Mouse (Mus musculus): ENCODE measurements around the gene Recql. TPM values are rescaled to one million over a fixed set of nuclear protein-coding genes. Genes with fewer than 3 reads are reported as not detected.

The Recql gene
- polyA plus RNA-seq, 1 experiment from 2014 or later: 27.9 TPM

DNA sequence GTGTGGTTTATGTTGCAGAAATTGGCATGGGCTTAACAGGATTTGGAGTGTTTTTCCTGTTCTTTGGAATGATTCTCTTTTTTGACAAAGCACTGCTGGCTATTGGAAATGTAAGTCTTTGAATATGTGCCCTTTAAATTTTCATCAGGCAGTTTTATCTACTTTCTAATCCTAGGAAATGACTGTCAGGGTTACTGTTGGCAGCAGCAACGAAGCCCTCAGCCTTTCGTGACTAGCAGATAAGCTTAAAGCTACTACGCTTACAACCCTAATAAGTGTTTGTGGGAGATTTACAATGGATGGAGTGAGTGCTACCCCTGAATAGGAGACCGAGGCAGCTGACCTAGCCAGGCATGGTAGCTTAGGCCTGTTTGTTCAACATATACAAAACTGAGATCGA lies 5.4 kb upstream of the Recql start:
- Histone ChIP-seq H3K27ac (ENCODE audit: low read depth, low read length) (no peak overlapping the region), H3K9me3 (ENCODE audit: control insufficient read depth, low read length) (no peaks in the 10 kb centered on the region), H3K27me3 (ENCODE audit: control insufficient read depth, insufficient read depth, low read length) (no peaks in the 10 kb centered on the region), H3K9ac (replicated peaks; ENCODE audit: low read depth, low read length) (no peak overlapping the region), H3K4me1 (ENCODE audit: control insufficient read depth, insufficient read depth, low read length) (peaks cover 3% of the 10 kb centered on the region; the same call in 1 of the 2 replicates), H3K4me3 (ENCODE audit: low read depth, low read length) (no peak overlapping the region), H3K4me2 (ENCODE audit: low read depth, low read length) (no peak overlapping the region), H3K36me3 (ENCODE audit: control insufficient read depth, insufficient read depth, low read length) (peaks cover 22% of the 10 kb centered on the region)
- 88% methylated on average over 5 of the region's 5 CpGs for WGBS
- no peak for ATAC-seq (ENCODE audit: low read depth)

DNA sequence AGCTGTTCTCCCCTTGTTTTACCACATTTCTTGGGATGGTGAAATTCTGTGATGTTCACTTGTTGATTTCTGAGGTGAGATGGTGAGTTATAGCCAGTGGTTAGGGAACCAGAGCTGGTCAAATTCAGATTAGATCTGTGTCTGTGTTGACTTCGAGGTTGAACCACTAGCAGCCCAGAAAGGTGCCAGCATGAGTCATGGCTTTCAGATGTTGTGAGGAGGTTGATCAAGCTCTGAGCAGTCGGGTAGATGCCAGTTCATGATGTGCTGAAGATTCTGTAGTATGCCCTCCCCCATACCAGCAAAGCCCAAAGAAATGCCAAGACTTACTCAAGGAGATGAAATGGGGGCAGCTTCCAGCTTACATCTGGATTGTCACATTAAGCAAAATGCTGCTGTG lies 2.2 kb upstream of the Recql start:
- no peak for ATAC-seq (ENCODE audit: low read depth)
- 92% methylated on average over 2 of the region's 2 CpGs for WGBS
- no peak overlapping the region for H3K4me2 ChIP-seq (ENCODE audit: low read depth, low read length)

DNA sequence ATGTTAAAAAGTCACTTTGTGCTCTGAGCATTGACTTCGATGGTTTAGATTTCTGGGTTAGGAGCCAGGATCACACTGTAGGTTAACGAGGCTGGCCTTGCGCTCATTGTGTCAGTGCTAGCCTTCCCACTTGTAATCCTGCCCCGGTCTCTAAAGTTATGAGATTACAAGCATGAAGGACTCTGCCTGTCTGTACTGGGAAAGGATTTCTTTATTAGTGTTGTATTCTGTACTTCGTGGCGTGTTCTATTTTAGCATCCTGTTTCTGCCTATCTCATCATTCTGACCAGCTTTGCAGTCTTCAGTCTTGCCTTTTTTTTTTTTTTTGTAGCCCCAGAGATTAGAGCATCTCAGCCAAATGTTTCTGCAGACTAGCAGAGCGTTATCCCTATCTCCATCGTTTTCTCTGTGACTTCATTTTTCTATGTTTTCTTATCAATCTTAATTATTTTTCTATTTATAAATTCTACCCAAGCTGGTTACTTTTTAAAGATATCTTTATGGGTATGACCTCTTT lies 926 bp upstream of the Recql start:
- peaks cover 6% of the 10 kb centered on the region; the same call in 1 of the 2 replicates for H3K4me1 ChIP-seq (ENCODE audit: control insufficient read depth, insufficient read depth, low read length)
- 25% methylated on average over 8 of the region's 8 CpGs for WGBS
- H3K9me3 ChIP-seq (ENCODE audit: control insufficient read depth, low read length): no peaks in the 10 kb centered on the region
- no peak for ATAC-seq (ENCODE audit: low read depth)
- peak overlapping the region; percentile 88 for H3K9ac ChIP-seq (replicated peaks; ENCODE audit: low read depth, low read length)
- peak overlapping the region; percentile 79 for H3K4me2 ChIP-seq (ENCODE audit: low read depth, low read length)
- H3K4me3 ChIP-seq (ENCODE audit: low read depth, low read length): peak overlapping the region; percentile 98
- H3K27me3 ChIP-seq (ENCODE audit: control insufficient read depth, insufficient read depth, low read length): no peaks in the 10 kb centered on the region
- no peak overlapping the region for H3K27ac ChIP-seq (ENCODE audit: low read depth, low read length)
- H3K36me3 ChIP-seq (ENCODE audit: control insufficient read depth, insufficient read depth, low read length): 0 out of 2 replicates have a peak, but pooled peaks cover 2% of the 10 kb centered on the region

More for the DNA sequence above, 2.2 kb upstream of the Recql start:
- peaks cover 6% of the 10 kb centered on the region; the same call in 1 of the 2 replicates for H3K4me1 ChIP-seq (ENCODE audit: control insufficient read depth, insufficient read depth, low read length)
- H3K36me3 ChIP-seq (ENCODE audit: control insufficient read depth, insufficient read depth, low read length): 0 out of 2 replicates have a peak, but pooled peaks cover 5% of the 10 kb centered on the region
- no peak overlapping the region for H3K4me3 ChIP-seq (ENCODE audit: low read depth, low read length)
- H3K27me3 ChIP-seq (ENCODE audit: control insufficient read depth, insufficient read depth, low read length): no peaks in the 10 kb centered on the region
- no peak overlapping the region for H3K9ac ChIP-seq (replicated peaks; ENCODE audit: low read depth, low read length)
- no peaks in the 10 kb centered on the region for H3K9me3 ChIP-seq (ENCODE audit: control insufficient read depth, low read length)
- no peak overlapping the region for H3K27ac ChIP-seq (ENCODE audit: low read depth, low read length)

DNA sequence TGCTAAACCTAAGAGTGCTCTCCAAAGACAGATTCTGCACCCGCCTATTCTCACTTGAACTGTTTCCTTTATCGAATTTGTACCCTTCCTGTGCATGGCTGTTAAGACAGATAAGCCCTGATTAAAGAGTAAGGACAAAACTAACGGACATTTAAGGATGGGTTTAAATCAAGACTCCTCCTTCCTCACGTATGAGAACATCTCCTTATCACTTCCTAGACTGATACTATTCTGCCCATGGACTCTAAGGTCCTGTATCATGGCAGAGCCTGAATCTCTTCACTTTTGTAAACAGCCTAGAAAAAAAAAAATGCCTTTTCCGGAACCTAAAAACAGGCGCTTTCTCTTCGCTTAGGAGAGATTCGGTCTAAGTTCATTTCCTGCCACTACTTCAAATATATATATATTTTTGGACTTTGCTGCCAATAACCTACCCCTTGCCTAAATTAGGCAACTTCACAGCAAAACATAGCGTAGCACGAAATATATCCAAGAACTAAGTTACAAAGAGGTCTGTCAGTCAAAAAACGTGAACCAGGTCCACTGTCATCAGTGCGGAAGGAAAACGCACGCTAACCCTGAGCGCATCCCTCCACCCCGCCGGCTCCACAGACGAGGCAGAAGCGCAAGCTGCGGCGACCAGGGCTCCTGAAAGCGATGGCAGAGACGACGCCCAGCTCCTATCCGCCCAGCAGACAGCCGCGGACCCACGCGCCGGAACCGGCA lies 439 bp downstream of the Recql start:
- Histone ChIP-seq H3K4me3 (ENCODE audit: low read depth, low read length) (peak overlapping the region; percentile 98), H3K27me3 (ENCODE audit: control insufficient read depth, insufficient read depth, low read length) (no peaks in the 10 kb centered on the region), H3K4me1 (ENCODE audit: control insufficient read depth, insufficient read depth, low read length) (peaks cover 6% of the 10 kb centered on the region; the same call in 1 of the 2 replicates), H3K9me3 (ENCODE audit: control insufficient read depth, low read length) (no peaks in the 10 kb centered on the region), H3K27ac (ENCODE audit: low read depth, low read length) (no peak overlapping the region), H3K36me3 (ENCODE audit: control insufficient read depth, insufficient read depth, low read length) (no peaks in the 10 kb centered on the region), H3K4me2 (ENCODE audit: low read depth, low read length) (peak overlapping the region; percentile 77), H3K9ac (replicated peaks; ENCODE audit: low read depth, low read length) (peak overlapping the region; percentile 51)
- WGBS: 7% methylated on average over 31 of the region's 31 CpGs
- peak; percentile 83 for ATAC-seq (ENCODE audit: low read depth)

DNA sequence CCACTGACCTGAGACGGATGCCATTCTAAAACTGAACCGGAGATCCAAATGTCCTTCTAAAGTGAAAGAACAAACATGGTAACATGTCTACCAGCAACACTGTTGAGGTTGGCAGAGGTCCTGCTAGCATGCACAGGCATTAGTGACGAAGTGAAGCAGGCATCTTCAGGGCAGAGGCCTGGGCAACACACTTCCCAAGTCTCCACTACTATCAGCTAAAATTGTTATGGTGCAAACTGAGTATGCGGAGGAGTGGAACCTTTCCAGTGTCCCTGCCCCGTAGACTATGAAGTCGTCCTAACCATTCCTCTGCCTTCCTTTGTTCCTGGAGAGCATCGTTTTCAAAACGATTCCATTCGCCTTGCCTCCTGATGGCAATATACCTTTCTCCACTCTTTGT lies 2.4 kb downstream of the Recql start:
- Histone ChIP-seq H3K9me3 (ENCODE audit: control insufficient read depth, low read length) (no peaks in the 10 kb centered on the region), H3K27ac (ENCODE audit: low read depth, low read length) (no peak overlapping the region), H3K27me3 (ENCODE audit: control insufficient read depth, insufficient read depth, low read length) (no peaks in the 10 kb centered on the region), H3K4me2 (ENCODE audit: low read depth, low read length) (no peak overlapping the region), H3K4me1 (ENCODE audit: control insufficient read depth, insufficient read depth, low read length) (peaks cover 6% of the 10 kb centered on the region; the same call in 1 of the 2 replicates), H3K9ac (replicated peaks; ENCODE audit: low read depth, low read length) (no peak overlapping the region), H3K4me3 (ENCODE audit: low read depth, low read length) (no peak overlapping the region), H3K36me3 (ENCODE audit: control insufficient read depth, insufficient read depth, low read length) (no peaks in the 10 kb centered on the region)
- 93% methylated on average over 9 of the region's 9 CpGs for WGBS
- no peak for ATAC-seq (ENCODE audit: low read depth)

DNA sequence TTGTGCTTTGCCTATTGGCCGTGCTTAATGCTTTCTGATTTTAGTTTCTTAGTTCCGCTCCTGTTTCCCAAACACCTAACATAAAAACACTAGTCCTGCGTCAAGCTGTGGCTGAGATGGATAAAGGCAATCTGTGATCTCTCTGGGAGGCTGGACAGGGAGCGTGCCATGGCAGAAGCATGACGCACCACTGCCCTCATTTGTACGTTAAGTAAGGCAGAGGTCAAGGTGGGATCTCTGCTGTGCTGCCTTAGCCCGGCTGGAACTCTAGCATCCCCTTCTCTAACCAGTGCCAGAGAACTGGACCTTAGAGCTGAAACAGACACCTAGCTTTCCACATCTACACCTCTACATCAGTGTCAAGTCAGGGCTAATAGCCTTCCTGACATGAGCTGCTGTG lies 5.3 kb downstream of the Recql start:
- no peak for ATAC-seq (ENCODE audit: low read depth)
- WGBS: 92% methylated on average over 7 of the region's 7 CpGs

DNA sequence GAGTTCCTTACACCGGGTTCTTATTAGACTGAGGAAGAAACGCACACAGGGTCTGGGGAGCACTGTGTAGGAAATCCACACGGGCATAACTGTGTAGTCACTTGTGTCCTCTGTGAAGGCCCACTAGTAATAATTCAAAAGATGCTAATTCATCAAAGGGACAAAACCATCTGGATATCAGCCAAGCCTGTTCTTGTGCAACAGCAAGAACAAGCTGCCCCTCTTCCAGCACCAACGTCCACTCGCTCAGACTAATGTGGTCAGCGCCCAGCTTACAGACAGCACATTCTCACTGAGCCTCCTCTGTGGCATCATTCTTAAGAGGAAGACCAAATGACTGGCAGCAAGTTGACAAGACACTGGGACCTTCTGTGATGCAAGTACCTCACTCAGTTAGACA lies 6.9 kb downstream of the Recql start:
- Histone ChIP-seq H3K36me3 (ENCODE audit: control insufficient read depth, insufficient read depth, low read length) (peaks cover 14% of the 10 kb centered on the region), H3K9ac (replicated peaks; ENCODE audit: low read depth, low read length) (no peak overlapping the region), H3K4me3 (ENCODE audit: low read depth, low read length) (no peak overlapping the region), H3K4me1 (ENCODE audit: control insufficient read depth, insufficient read depth, low read length) (no peaks in the 10 kb centered on the region), H3K9me3 (ENCODE audit: control insufficient read depth, low read length) (no peaks in the 10 kb centered on the region), H3K27ac (ENCODE audit: low read depth, low read length) (no peak overlapping the region), H3K4me2 (ENCODE audit: low read depth, low read length) (no peak overlapping the region), H3K27me3 (ENCODE audit: control insufficient read depth, insufficient read depth, low read length) (no peaks in the 10 kb centered on the region)
- no peak for ATAC-seq (ENCODE audit: low read depth)
- WGBS: 94% methylated on average over 6 of the region's 6 CpGs

More for the DNA sequence above, 5.3 kb downstream of the Recql start:
- no peaks in the 10 kb centered on the region for H3K27me3 ChIP-seq (ENCODE audit: control insufficient read depth, insufficient read depth, low read length)
- no peak overlapping the region for H3K9ac ChIP-seq (replicated peaks; ENCODE audit: low read depth, low read length)
- H3K36me3 ChIP-seq (ENCODE audit: control insufficient read depth, insufficient read depth, low read length): peaks cover under 1% of the 10 kb centered on the region; the same call in 1 of the 2 replicates
- H3K9me3 ChIP-seq (ENCODE audit: control insufficient read depth, low read length): no peaks in the 10 kb centered on the region
- no peak overlapping the region for H3K4me2 ChIP-seq (ENCODE audit: low read depth, low read length)
- H3K4me1 ChIP-seq (ENCODE audit: control insufficient read depth, insufficient read depth, low read length): peaks cover 3% of the 10 kb centered on the region; the same call in 1 of the 2 replicates
- H3K27ac ChIP-seq (ENCODE audit: low read depth, low read length): no peak overlapping the region
- H3K4me3 ChIP-seq (ENCODE audit: low read depth, low read length): no peak overlapping the region

DNA sequence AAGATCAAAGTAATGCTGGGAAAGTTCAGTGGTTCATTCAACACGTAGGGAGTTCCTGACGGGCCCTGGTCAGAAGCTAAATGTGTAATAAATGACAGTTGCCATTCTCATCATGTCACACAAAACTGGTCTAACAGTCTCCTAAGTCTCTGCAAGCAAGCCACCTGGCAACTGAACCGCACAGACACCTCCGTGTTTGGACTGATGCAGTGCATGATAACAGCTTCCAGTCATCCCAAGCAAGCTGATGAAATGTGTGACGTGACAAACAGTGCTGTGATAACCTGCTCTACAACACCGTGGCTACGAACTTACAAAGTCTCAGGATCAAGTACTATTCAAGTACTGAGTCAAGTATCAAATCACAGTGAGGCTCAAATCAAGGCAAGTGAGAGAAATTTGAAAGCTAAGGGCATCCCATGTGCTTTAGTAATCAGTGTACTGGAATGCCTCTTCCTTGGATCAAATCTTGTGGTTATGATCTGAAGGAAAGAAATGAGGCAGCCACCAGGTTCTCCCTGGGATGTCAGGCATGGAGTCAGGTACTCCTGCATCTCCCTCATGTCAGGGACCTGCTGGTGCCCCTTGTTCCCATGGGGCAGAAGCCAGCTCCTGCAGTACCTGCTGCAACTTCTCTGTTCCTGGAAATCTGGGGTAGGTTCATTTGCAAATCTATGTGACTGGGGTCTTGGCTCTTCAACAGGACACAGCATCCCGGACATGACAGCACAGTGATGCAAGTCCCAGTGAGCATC lies 8.1 kb downstream of the Recql start:
- H3K4me3 ChIP-seq (ENCODE audit: low read depth, low read length): no peak overlapping the region
- WGBS: 93% methylated on average over 8 of the region's 8 CpGs
- no peaks in the 10 kb centered on the region for H3K27me3 ChIP-seq (ENCODE audit: control insufficient read depth, insufficient read depth, low read length)
- no peak overlapping the region for H3K9ac ChIP-seq (replicated peaks; ENCODE audit: low read depth, low read length)
- no peak overlapping the region for H3K4me2 ChIP-seq (ENCODE audit: low read depth, low read length)
- no peak overlapping the region for H3K27ac ChIP-seq (ENCODE audit: low read depth, low read length)
- peaks cover 16% of the 10 kb centered on the region for H3K36me3 ChIP-seq (ENCODE audit: control insufficient read depth, insufficient read depth, low read length)
- H3K4me1 ChIP-seq (ENCODE audit: control insufficient read depth, insufficient read depth, low read length): no peaks in the 10 kb centered on the region
- ATAC-seq (ENCODE audit: low read depth): no peak
- no peaks in the 10 kb centered on the region for H3K9me3 ChIP-seq (ENCODE audit: control insufficient read depth, low read length)

DNA sequence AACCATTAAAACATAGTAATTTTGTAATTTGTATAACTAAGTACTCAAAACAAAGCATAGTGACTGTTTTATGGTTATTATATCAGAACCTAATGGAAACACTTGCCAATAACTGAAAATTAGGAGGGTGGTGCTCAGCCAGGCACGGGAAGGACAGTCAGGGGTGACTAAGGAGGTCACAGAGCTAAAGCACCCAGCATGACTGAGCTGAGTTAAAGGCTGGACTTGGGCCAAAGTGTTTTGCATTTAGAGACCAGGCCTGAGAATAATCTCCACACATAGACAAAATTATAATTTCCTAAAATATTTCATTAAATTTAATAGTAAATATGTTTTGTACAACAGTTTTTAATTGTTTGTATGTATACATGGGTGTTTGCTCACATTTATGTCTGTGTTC lies 9.8 kb downstream of the Recql start:
- peaks cover 20% of the 10 kb centered on the region for H3K36me3 ChIP-seq (ENCODE audit: control insufficient read depth, insufficient read depth, low read length)
- H3K4me3 ChIP-seq (ENCODE audit: low read depth, low read length): no peak overlapping the region
- H3K27me3 ChIP-seq (ENCODE audit: control insufficient read depth, insufficient read depth, low read length): no peaks in the 10 kb centered on the region
- H3K27ac ChIP-seq (ENCODE audit: low read depth, low read length): no peak overlapping the region
- no peaks in the 10 kb centered on the region for H3K4me1 ChIP-seq (ENCODE audit: control insufficient read depth, insufficient read depth, low read length)
- H3K4me2 ChIP-seq (ENCODE audit: low read depth, low read length): no peak overlapping the region
- H3K9me3 ChIP-seq (ENCODE audit: control insufficient read depth, low read length): no peaks in the 10 kb centered on the region
- WGBS: 70% methylated on average over 1 of the region's 1 CpGs
- H3K9ac ChIP-seq (replicated peaks; ENCODE audit: low read depth, low read length): no peak overlapping the region
- no peak for ATAC-seq (ENCODE audit: low read depth)

Measured in neural tube, embryonic 14.5 days (tissue).